Mouse (Mus musculus) hindbrain, postnatal 0 days (tissue): ENCODE results near the gene Fgf9. TPM values are rescaled to one million over a fixed set of nuclear protein-coding genes. Genes with fewer than 3 reads are reported as not detected.

ENCODE experiments used
- ATAC-seq: fragments of 200-750 bp; cut with Nextera tagmentation; 2 replicates; pipeline ENCODE4 v1.8.0; 2017; ENCODE audit warnings: mild to moderate bottlenecking, moderate TSS enrichment, moderate library complexity
- DNase-seq: peaks from one replicate; pipeline ENCODE4 v3.0.0-alpha.2; 2015; ENCODE audit warnings: low spot score
- H3K27ac ChIP-seq: fragments of 300-500 bp; sonication (generic); 2 replicates; pipeline ENCODE4 v1.5.1; 2014; ENCODE audit warnings: mild to moderate bottlenecking
- H3K27me3 ChIP-seq: fragments of 300-500 bp; sonication (generic); 2 replicates; pipeline ENCODE4 v1.6.1; 2014; ENCODE audit warnings: low read length, mixed read lengths; ENCODE audit not compliant: insufficient read depth
- H3K36me3 ChIP-seq: fragments of 300-500 bp; sonication (generic); 2 replicates; pipeline ENCODE4 v1.6.1; 2014; ENCODE audit warnings: low read length, mixed read lengths; ENCODE audit not compliant: insufficient read depth
- H3K4me1 ChIP-seq: fragments of 300-500 bp; sonication (generic); 2 replicates; pipeline ENCODE4 v1.6.1; 2014; ENCODE audit warnings: antibody characterized with exemption, low read length, mixed read lengths; ENCODE audit not compliant: insufficient read depth
- H3K4me2 ChIP-seq: fragments of 300-500 bp; sonication (generic); 2 replicates; pipeline ENCODE4 v1.6.1; 2014; ENCODE audit warnings: low read depth, mild to moderate bottlenecking, low read length, moderate library complexity, mixed read lengths
- H3K4me3 ChIP-seq: fragments of 300-500 bp; sonication (generic); 2 replicates; pipeline ENCODE4 v1.5.1; 2014; ENCODE audit warnings: low read length
- H3K9ac ChIP-seq: fragments of 300-500 bp; sonication (generic); replicated peaks from 2 replicates; pipeline ENCODE4 v1.6.1; 2014; ENCODE audit warnings: mild to moderate bottlenecking, low read length, moderate library complexity, mixed read lengths
- H3K9me3 ChIP-seq: fragments of 300-500 bp; sonication (generic); 2 replicates; pipeline ENCODE4 v1.6.1; 2016; ENCODE audit warnings: low read length, mixed read lengths
- CTCF ChIP-seq: IDR thresholded peaks from 2 replicates; pipeline ENCODE4 v1.5.1; 2016; ENCODE audit warnings: antibody characterized with exemption, control low read depth, low read depth
- WGBS: fragments of 180-500 bp; shearing (Covaris S2); extraction: QIAGEN DNeasy Blood & Tissue Kit; methylation state at CpG from one replicate; pipeline ENCODE4 v1.1.7; 2014; 5-methylcytosine and 5-hydroxymethylcytosine counted together
- polyA plus RNA-seq: library from polyadenylated mRNA; unstranded; fragments of >200 nt; fragmentation: Nextera tagmentation; extraction: Ambion mirVana; gene quantifications from 2 replicates; pipeline ENCODE4 v1.2.1, GENCODE M21; 2015
- total RNA-seq: library from RNA; depleted of rRNA; stranded (reverse); fragments of >200 nt; gene quantifications from 2 replicates; pipeline ENCODE4 v1.2.3, GENCODE M21; 2014

Gene Fgf9
- total and polyA plus RNA-seq, 2 experiments from 2014 or later, result 12.4 to 24.2 TPM

- Histone ChIP-seq H3K4me2 (no peak overlapping the region), H3K36me3 (no peaks in the 10 kb centered on the region), H3K9ac (no peak overlapping the region), H3K4me3 (no peak overlapping the region), H3K9me3 (no peaks in the 10 kb centered on the region), H3K27ac (no peak overlapping the region), H3K27me3 (no peaks in the 10 kb centered on the region), H3K4me1 (no peaks in the 10 kb centered on the region)
- WGBS, result 96% methylated on average over 3 of the region's 3 CpGs
- DNase-seq (no peak), ATAC-seq (no peak)
- no peak; the same call in 1 of the 2 replicates for TF ChIP-seq CTCF
Measured at GRCm38 (mm10) chr14:58084240-58084639, 13.9 kb downstream of the Fgf9 start.

GRCm38 (mm10) chr14:58087326-58087725, 17.0 kb downstream of the Fgf9 start:
- no peak overlapping the region for H3K9ac ChIP-seq
- TF ChIP-seq CTCF, result no peak
- DNase-seq, result no peak
- H3K27me3 ChIP-seq, result no peaks in the 10 kb centered on the region
- H3K27ac ChIP-seq, result no peak overlapping the region
- 33% methylated on average over 4 of the region's 4 CpGs for WGBS
- no peaks in the 10 kb centered on the region for H3K9me3 ChIP-seq
- no peak for ATAC-seq
- H3K4me3 ChIP-seq, result no peak overlapping the region
- H3K4me1 ChIP-seq, result no peaks in the 10 kb centered on the region
- H3K4me2 ChIP-seq, result no peak overlapping the region
- H3K36me3 ChIP-seq, result no peaks in the 10 kb centered on the region

- H3K9me3 ChIP-seq, result no peaks in the 10 kb centered on the region
- DNase-seq (no peak), ATAC-seq (no peak)
- H3K9ac ChIP-seq, result no peak overlapping the region
- TF ChIP-seq CTCF, result no peak
- H3K27me3 ChIP-seq, result no peaks in the 10 kb centered on the region
- WGBS, result 83% methylated on average over 5 of the region's 5 CpGs
- no peaks in the 10 kb centered on the region for H3K36me3 ChIP-seq
- no peaks in the 10 kb centered on the region for H3K4me1 ChIP-seq
- no peak overlapping the region for H3K4me2 ChIP-seq
- H3K27ac ChIP-seq, result no peak overlapping the region
- H3K4me3 ChIP-seq, result no peak overlapping the region
Measured at GRCm38 (mm10) chr14:58089486-58089885, 19.1 kb downstream of the Fgf9 start.

GRCm38 (mm10) chr14:58091321-58091720, 21.0 kb downstream of the Fgf9 start:
- WGBS, result 68% methylated on average over 10 of the region's 10 CpGs
- no peaks in the 10 kb centered on the region for H3K27me3 ChIP-seq
- H3K4me3 ChIP-seq, result no peak overlapping the region
- H3K4me1 ChIP-seq, result no peaks in the 10 kb centered on the region
- no peaks in the 10 kb centered on the region for H3K36me3 ChIP-seq
- no peak for TF ChIP-seq CTCF
- no peak for ATAC-seq
- H3K4me2 ChIP-seq, result no peak overlapping the region
- no peak for DNase-seq
- H3K27ac ChIP-seq, result no peak overlapping the region
- H3K9me3 ChIP-seq, result no peaks in the 10 kb centered on the region
- no peak overlapping the region for H3K9ac ChIP-seq

- 75% methylated on average over 8 of the region's 8 CpGs for WGBS
- Histone ChIP-seq H3K27me3 (no peaks in the 10 kb centered on the region), H3K36me3 (no peaks in the 10 kb centered on the region), H3K4me3 (no peak overlapping the region), H3K9me3 (no peaks in the 10 kb centered on the region), H3K27ac (no peak overlapping the region), H3K4me2 (no peak overlapping the region), H3K4me1 (no peaks in the 10 kb centered on the region), H3K9ac (no peak overlapping the region)
- DNase-seq (peak; percentile 63), ATAC-seq (no peak)
- no peak for TF ChIP-seq CTCF
Measured at GRCm38 (mm10) chr14:58099599-58099998, 29.3 kb downstream of the Fgf9 start.

GRCm38 (mm10) chr14:58101298-58101697, 31.0 kb downstream of the Fgf9 start:
- Histone ChIP-seq H3K4me3 (no peak overlapping the region), H3K36me3 (no peaks in the 10 kb centered on the region), H3K4me1 (no peaks in the 10 kb centered on the region), H3K27ac (no peak overlapping the region), H3K9ac (no peak overlapping the region), H3K27me3 (no peaks in the 10 kb centered on the region), H3K9me3 (no peaks in the 10 kb centered on the region), H3K4me2 (no peak overlapping the region)
- TF ChIP-seq CTCF, result no peak
- peak; percentile 32 for DNase-seq
- 17% methylated on average over 6 of the region's 6 CpGs for WGBS
- ATAC-seq, result peak; percentile 47; the same call in 1 of the 2 replicates

GRCm38 (mm10) chr14:58104266-58104665, 33.9 kb downstream of the Fgf9 start:
- no peaks in the 10 kb centered on the region for H3K9me3 ChIP-seq
- DNase-seq (no peak), ATAC-seq (no peak)
- H3K4me2 ChIP-seq, result no peak overlapping the region
- no peak for TF ChIP-seq CTCF
- WGBS, result 76% methylated on average over 8 of the region's 8 CpGs
- no peak overlapping the region for H3K27ac ChIP-seq
- H3K4me1 ChIP-seq, result no peaks in the 10 kb centered on the region
- no peaks in the 10 kb centered on the region for H3K36me3 ChIP-seq
- H3K27me3 ChIP-seq, result no peaks in the 10 kb centered on the region
- H3K9ac ChIP-seq, result no peak overlapping the region
- no peak overlapping the region for H3K4me3 ChIP-seq
